Mouse (Mus musculus): Measurements from ENCODE around the gene Qrich2. TPM values are rescaled to one million over a fixed set of nuclear protein-coding genes. Genes with fewer than 3 reads are reported as not detected.

Gene Qrich2
- not detected in 2 replicates for polyA plus RNA-seq (2014; fragmentation: Nextera tagmentation; extraction: Ambion mirVana)

DNA sequence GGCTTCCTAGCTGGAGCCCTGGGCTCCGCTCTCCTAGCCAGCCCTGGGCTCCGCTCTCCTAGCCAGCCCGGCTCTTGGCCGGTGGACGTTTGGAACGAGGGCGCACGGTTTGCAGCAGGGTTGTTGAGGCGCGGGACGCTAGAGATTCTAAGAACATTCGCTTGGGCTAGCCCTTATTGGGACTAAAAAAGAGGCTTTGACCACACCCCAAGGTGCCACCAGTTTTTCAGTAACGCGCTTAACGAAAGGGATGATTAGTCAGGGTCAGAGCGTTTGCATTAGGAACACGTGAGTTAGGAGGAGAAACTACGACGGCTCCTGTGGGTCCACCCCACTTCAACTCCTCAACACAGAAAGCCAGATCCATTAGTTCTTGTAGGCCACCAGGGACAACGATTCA is at the start of gene Qrich2:
Gene Qrich2 (minus strand): TSS at position 101 of the 400 bp plus-strand sequence.
- no peaks in the 10 kb centered on the region for H3K4me1 ChIP-seq (ENCODE audit: control insufficient read depth, insufficient read depth, low read length)

DNA sequence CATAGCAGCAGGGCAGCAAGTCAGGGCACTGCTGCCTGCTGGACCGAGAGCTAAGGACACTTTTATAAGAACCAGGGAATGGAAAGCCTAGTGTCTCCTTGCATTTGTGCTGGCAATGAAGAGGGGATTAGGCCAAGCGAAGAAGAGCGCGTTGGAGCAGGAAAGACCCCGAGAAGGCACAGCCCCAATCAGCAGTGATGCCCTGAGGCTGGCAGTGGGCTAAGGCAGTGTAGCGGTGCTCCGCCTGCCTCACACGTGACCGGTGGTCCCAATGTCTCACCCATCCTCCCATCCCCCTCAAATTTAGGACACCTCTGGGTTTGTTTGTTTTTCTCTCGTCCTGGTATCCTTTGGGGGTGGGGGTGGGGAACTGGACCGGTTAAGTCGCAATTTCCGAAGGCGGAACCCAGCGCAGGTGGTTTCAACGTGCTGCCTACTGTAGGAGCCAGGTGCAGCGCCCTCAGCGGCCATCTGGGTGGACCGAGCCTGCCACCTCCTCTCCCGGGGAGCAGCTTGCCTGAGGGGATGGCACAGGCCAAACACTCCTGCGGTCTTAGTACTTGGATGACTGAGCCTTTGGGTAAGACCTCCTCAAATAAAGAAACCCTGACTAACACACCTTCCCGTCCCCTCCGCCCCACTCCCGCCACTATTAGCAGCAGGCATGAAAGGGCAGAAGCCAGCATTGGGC is 49.4 kb upstream of the Qrich2 start:
- ATAC-seq (ENCODE audit: low read depth) = no peak

More for the DNA sequence above, at the start of gene Qrich2:
- Histone ChIP-seq H3K9ac (replicated peaks; ENCODE audit: low read depth, low read length) (no peak within 1 kb of the TSS), H3K27me3 (ENCODE audit: control insufficient read depth, insufficient read depth, low read length) (no peaks in the 10 kb centered on the region), H3K9me3 (ENCODE audit: control insufficient read depth, low read length) (no peaks in the 10 kb centered on the region), H3K27ac (ENCODE audit: low read depth, low read length) (no peak within 1 kb of the TSS), H3K4me3 (ENCODE audit: low read depth, low read length) (no peak within 1 kb of the TSS), H3K4me2 (ENCODE audit: low read depth, low read length) (no peak within 1 kb of the TSS), H3K36me3 (ENCODE audit: control insufficient read depth, insufficient read depth, low read length) (peaks cover 15% of the 10 kb centered on the region)
- 66% methylated on average over 20 of the region's 20 CpGs for WGBS
- ATAC-seq (ENCODE audit: low read depth) = no peak

DNA sequence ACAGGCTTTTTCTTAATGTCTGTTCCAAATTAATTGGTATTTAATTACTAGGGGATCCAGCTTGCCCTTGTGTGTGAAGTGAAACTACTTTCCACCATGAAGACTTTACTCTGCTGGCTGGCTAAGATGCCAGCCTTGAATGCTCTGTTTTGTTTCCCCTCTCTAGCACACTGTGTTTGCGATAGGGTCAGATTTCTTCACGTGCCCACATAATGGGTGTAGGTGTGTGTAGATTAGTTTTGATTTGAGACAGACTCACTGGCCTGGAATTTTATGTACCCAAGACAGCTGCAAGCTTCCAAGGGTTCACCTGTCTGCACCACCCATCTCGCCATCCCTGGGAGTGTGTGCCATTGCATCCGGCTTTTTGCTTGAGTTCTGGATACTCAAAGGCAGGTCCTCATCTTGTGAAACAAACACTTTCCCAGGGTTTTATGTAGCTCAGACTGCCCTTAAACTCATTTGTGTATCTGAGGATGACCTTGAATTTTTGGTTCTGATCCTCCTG is 47.5 kb upstream of the Qrich2 start:
- Histone ChIP-seq H3K9ac (replicated peaks; ENCODE audit: low read depth, low read length) (no peak overlapping the region), H3K27ac (ENCODE audit: low read depth, low read length) (no peak overlapping the region), H3K4me3 (ENCODE audit: low read depth, low read length) (no peak overlapping the region), H3K4me1 (ENCODE audit: control insufficient read depth, insufficient read depth, low read length) (no peaks in the 10 kb centered on the region), H3K36me3 (ENCODE audit: control insufficient read depth, insufficient read depth, low read length) (no peaks in the 10 kb centered on the region), H3K9me3 (ENCODE audit: control insufficient read depth, low read length) (no peaks in the 10 kb centered on the region), H3K4me2 (ENCODE audit: low read depth, low read length) (no peak overlapping the region), H3K27me3 (ENCODE audit: control insufficient read depth, insufficient read depth, low read length) (no peaks in the 10 kb centered on the region)
- WGBS = 94% methylated on average over 4 of the region's 4 CpGs
- no peak for ATAC-seq (ENCODE audit: low read depth)

More for the DNA sequence above, 49.4 kb upstream of the Qrich2 start:
- Histone ChIP-seq H3K27me3 (ENCODE audit: control insufficient read depth, insufficient read depth, low read length) (no peaks in the 10 kb centered on the region), H3K36me3 (ENCODE audit: control insufficient read depth, insufficient read depth, low read length) (no peaks in the 10 kb centered on the region), H3K4me1 (ENCODE audit: control insufficient read depth, insufficient read depth, low read length) (no peaks in the 10 kb centered on the region), H3K9ac (replicated peaks; ENCODE audit: low read depth, low read length) (no peak overlapping the region), H3K4me3 (ENCODE audit: low read depth, low read length) (no peak overlapping the region), H3K4me2 (ENCODE audit: low read depth, low read length) (peak overlapping the region; percentile 9; the same call in 1 of the 2 replicates), H3K27ac (ENCODE audit: low read depth, low read length) (no peak overlapping the region), H3K9me3 (ENCODE audit: control insufficient read depth, low read length) (no peaks in the 10 kb centered on the region)
- 14% methylated on average over 24 of the region's 24 CpGs for WGBS

DNA sequence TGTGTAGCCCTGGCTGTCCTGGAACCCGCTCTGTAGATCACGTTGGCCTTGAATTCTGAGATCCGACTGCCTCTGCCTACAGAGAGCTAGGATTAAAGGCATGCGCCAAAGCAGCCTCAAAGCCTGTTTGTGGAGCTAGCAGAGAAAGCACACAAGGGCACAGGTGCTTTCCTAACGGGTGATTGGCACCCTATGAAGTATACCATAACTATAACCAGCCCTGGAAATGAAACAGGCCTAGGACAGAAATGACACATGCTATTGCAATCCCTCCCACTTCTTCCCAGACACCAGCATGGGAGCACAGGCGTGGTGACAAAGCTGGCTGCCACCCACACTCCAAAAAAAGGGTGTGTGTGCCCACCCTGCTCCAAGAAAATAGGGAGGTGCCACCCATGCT is 46.9 kb upstream of the Qrich2 start:
- H3K9me3 ChIP-seq (ENCODE audit: control insufficient read depth, low read length) = no peaks in the 10 kb centered on the region
- H3K4me2 ChIP-seq (ENCODE audit: low read depth, low read length) = no peak overlapping the region
- WGBS = 83% methylated on average over 6 of the region's 6 CpGs
- no peak overlapping the region for H3K9ac ChIP-seq (replicated peaks; ENCODE audit: low read depth, low read length)
- no peak overlapping the region for H3K27ac ChIP-seq (ENCODE audit: low read depth, low read length)
- no peak overlapping the region for H3K4me3 ChIP-seq (ENCODE audit: low read depth, low read length)
- no peaks in the 10 kb centered on the region for H3K36me3 ChIP-seq (ENCODE audit: control insufficient read depth, insufficient read depth, low read length)
- H3K27me3 ChIP-seq (ENCODE audit: control insufficient read depth, insufficient read depth, low read length) = no peaks in the 10 kb centered on the region
- no peaks in the 10 kb centered on the region for H3K4me1 ChIP-seq (ENCODE audit: control insufficient read depth, insufficient read depth, low read length)
- ATAC-seq (ENCODE audit: low read depth) = no peak

DNA sequence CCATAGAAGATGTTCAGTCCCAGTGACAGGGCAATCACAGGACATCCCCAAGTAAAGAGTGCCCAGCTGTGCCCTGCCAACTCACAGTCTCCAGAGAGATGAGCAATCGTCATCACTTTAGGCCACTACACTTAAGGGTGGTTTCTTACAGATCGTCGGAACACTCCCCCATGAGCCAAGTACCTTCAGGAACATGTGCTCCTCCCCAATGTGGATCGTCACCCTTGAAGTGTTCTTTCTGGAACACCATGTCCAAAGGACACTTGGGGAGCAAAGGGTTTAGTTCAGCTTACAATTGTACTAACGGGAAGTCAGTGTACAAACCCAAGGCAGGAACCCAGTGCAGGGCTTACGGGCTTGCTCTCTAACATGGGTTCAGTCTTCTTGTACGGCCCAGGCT is 46.1 kb upstream of the Qrich2 start:
- no peaks in the 10 kb centered on the region for H3K27me3 ChIP-seq (ENCODE audit: control insufficient read depth, insufficient read depth, low read length)
- 91% methylated on average over 7 of the region's 7 CpGs for WGBS
- no peaks in the 10 kb centered on the region for H3K9me3 ChIP-seq (ENCODE audit: control insufficient read depth, low read length)
- no peaks in the 10 kb centered on the region for H3K36me3 ChIP-seq (ENCODE audit: control insufficient read depth, insufficient read depth, low read length)
- H3K27ac ChIP-seq (ENCODE audit: low read depth, low read length) = no peak overlapping the region
- no peak overlapping the region for H3K4me3 ChIP-seq (ENCODE audit: low read depth, low read length)
- no peak for ATAC-seq (ENCODE audit: low read depth)
- no peak overlapping the region for H3K4me2 ChIP-seq (ENCODE audit: low read depth, low read length)
- H3K9ac ChIP-seq (replicated peaks; ENCODE audit: low read depth, low read length) = no peak overlapping the region
- H3K4me1 ChIP-seq (ENCODE audit: control insufficient read depth, insufficient read depth, low read length) = no peaks in the 10 kb centered on the region

DNA sequence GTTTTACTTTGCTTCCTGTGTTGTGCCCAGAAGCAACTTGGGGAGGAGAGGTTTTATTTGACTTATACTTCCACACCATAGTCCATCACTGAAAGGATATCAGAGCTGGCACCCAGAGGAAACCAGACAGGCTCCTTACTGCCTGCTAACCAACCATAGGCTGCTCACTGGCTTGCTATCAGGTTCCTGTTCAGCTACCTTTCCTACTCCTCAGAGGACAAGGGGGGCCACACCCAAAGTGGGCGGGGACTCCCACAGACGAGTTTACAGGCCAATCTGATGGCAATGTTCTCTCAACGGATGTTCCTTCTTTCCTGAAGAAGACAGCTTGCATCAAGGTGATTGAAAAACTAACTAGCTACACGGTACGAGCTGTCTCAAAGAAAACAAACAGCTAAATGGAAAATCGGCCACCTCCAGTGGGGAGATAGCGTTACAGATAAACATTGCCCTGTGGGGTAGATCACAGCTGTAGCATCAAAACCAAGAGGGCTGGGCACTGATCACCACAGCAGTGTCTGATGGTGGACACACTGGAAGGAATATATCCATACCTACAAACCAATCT is 45.3 kb upstream of the Qrich2 start:
- Histone ChIP-seq H3K4me3 (ENCODE audit: low read depth, low read length) (no peak overlapping the region), H3K36me3 (ENCODE audit: control insufficient read depth, insufficient read depth, low read length) (no peaks in the 10 kb centered on the region), H3K4me2 (ENCODE audit: low read depth, low read length) (no peak overlapping the region), H3K4me1 (ENCODE audit: control insufficient read depth, insufficient read depth, low read length) (no peaks in the 10 kb centered on the region), H3K9me3 (ENCODE audit: control insufficient read depth, low read length) (no peaks in the 10 kb centered on the region), H3K27me3 (ENCODE audit: control insufficient read depth, insufficient read depth, low read length) (no peaks in the 10 kb centered on the region), H3K9ac (replicated peaks; ENCODE audit: low read depth, low read length) (no peak overlapping the region), H3K27ac (ENCODE audit: low read depth, low read length) (no peak overlapping the region)
- WGBS = 70% methylated on average over 7 of the region's 7 CpGs
- no peak for ATAC-seq (ENCODE audit: low read depth)

DNA sequence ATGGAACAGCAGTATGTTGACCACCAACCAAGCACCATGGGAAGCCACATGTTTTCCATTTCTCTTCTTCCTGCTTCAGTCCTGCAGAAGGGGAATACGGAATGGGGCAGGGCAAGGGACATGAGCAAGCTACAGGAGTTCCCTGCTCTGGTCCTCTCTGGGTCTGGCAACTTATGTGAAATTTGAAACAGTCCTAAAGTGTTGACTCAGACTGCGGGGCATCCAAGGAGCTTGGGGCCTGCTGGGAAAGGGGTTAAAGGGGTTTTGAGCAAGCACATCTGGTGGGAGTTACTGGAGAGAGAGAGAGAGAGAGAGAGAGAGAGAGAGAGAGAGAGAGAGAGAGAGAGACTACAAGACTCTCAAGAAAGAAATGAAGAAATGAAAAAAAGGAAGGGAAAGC is 42.6 kb upstream of the Qrich2 start:
- no peaks in the 10 kb centered on the region for H3K9me3 ChIP-seq (ENCODE audit: control insufficient read depth, low read length)
- 71% methylated on average over 2 of the region's 2 CpGs for WGBS
- no peak overlapping the region for H3K9ac ChIP-seq (replicated peaks; ENCODE audit: low read depth, low read length)
- no peaks in the 10 kb centered on the region for H3K27me3 ChIP-seq (ENCODE audit: control insufficient read depth, insufficient read depth, low read length)
- no peaks in the 10 kb centered on the region for H3K4me1 ChIP-seq (ENCODE audit: control insufficient read depth, insufficient read depth, low read length)
- ATAC-seq (ENCODE audit: low read depth) = no peak
- H3K36me3 ChIP-seq (ENCODE audit: control insufficient read depth, insufficient read depth, low read length) = no peaks in the 10 kb centered on the region
- H3K27ac ChIP-seq (ENCODE audit: low read depth, low read length) = no peak overlapping the region
- H3K4me3 ChIP-seq (ENCODE audit: low read depth, low read length) = no peak overlapping the region
- no peak overlapping the region for H3K4me2 ChIP-seq (ENCODE audit: low read depth, low read length)

DNA sequence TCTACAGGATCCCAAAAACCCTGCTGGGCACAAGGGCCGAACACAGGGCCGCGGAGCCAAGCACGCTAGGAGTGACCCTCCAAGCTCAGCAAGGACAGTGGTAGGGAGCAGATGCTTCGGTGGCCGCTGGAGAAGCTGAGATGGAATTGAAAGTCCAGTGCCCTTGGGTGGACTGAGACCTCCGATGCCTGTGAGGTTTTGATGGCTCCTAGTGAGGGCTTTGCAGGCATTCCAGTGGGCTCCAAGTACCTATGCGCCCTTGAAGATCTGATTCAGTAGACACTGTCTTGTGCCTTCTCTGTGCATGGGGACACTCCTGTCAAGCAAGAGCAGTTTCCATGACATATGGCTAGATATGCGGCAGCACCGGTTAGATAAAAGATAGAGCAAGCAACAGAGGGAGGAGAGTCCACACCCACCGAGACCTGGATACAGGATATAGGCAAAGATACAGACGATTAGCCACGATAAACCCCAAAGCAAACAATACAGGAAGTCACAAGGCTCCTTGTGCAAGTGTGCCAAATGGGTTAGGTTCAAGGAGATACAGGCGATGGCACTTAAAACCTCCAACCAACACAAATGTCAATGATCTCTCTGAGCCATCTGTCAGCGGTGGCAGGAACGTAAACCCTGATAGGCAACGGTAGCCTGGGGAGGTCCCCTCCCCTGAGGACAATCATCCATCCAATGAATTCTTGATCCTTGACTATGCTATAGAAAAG is 40.3 kb upstream of the Qrich2 start:
- Histone ChIP-seq H3K9ac (replicated peaks; ENCODE audit: low read depth, low read length) (no peak overlapping the region), H3K4me1 (ENCODE audit: control insufficient read depth, insufficient read depth, low read length) (no peaks in the 10 kb centered on the region), H3K4me2 (ENCODE audit: low read depth, low read length) (no peak overlapping the region), H3K27ac (ENCODE audit: low read depth, low read length) (no peak overlapping the region), H3K9me3 (ENCODE audit: control insufficient read depth, low read length) (no peaks in the 10 kb centered on the region), H3K36me3 (ENCODE audit: control insufficient read depth, insufficient read depth, low read length) (no peaks in the 10 kb centered on the region), H3K4me3 (ENCODE audit: low read depth, low read length) (no peak overlapping the region), H3K27me3 (ENCODE audit: control insufficient read depth, insufficient read depth, low read length) (no peaks in the 10 kb centered on the region)
- no peak for ATAC-seq (ENCODE audit: low read depth)
- WGBS = 76% methylated on average over 17 of the region's 17 CpGs

DNA sequence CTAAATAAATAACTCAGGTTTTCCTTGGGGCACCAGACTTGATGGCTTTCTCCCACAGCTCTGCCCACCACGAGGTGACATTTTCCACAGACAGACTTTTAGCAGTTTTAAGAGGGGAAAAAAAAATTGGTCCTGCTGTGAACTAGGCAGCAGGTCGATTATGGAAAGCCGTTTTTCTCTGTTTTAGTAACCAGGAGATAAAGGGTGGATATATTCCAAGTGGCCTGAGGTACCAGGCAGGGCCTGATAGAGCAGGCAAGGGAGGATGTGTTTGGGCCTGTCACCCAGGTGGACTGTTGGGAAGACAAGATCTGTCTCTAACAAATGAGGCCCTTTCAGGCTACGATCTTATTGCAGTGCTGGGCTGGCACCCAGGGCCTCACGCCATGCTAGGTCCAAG is 39.5 kb upstream of the Qrich2 start:
- H3K27ac ChIP-seq (ENCODE audit: low read depth, low read length) = no peak overlapping the region
- H3K4me2 ChIP-seq (ENCODE audit: low read depth, low read length) = no peak overlapping the region
- no peaks in the 10 kb centered on the region for H3K36me3 ChIP-seq (ENCODE audit: control insufficient read depth, insufficient read depth, low read length)
- no peak for ATAC-seq (ENCODE audit: low read depth)
- no peaks in the 10 kb centered on the region for H3K4me1 ChIP-seq (ENCODE audit: control insufficient read depth, insufficient read depth, low read length)
- no peaks in the 10 kb centered on the region for H3K27me3 ChIP-seq (ENCODE audit: control insufficient read depth, insufficient read depth, low read length)
- H3K9me3 ChIP-seq (ENCODE audit: control insufficient read depth, low read length) = no peaks in the 10 kb centered on the region
- H3K4me3 ChIP-seq (ENCODE audit: low read depth, low read length) = no peak overlapping the region
- WGBS = 72% methylated on average over 5 of the region's 5 CpGs
- H3K9ac ChIP-seq (replicated peaks; ENCODE audit: low read depth, low read length) = no peak overlapping the region

Data from neural tube, embryonic 14.5 days (tissue).